Mouse (Mus musculus) adrenal gland, adult 10 weeks (tissue): ENCODE data around the gene Gm6096. TPM values are rescaled to one million over a fixed set of nuclear protein-coding genes. Genes with fewer than 3 reads are reported as not detected.

Source experiments
- polyA plus RNA-seq: library from polyadenylated mRNA; stranded (reverse); fragments of 350-450 nt; fragmentation: Illumina TruSeq; extraction: RNeasy Lipid Tissue Mini Kit (QIAGEN cat#74804); gene quantifications from one replicate; pipeline ENCODE4 v1.2.3, GENCODE M21; 2014; ENCODE audit warnings: low read depth, low replicate concordance

Gm6096 gene
- polyA plus RNA-seq = not detected

DNA sequence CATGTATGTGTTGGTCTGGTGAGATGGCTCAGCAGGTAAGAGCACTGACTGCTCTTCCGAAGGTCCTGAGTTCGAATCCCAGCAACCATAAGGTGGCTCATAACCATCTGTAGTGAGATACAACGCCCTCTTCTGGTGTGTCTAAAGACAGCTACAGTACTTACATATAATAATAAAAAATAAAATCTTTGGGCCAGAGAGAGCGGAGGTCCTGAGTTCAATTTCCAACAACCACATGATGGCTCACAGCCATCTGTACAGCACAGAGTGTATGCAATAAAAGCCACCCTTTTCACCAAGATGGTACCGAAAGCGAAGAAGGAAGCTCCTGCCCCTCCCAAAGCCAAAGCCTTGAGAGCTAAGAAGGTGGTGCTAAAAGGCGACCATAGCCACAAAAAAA, at the start of gene Gm6096:
Gene Gm6096, plus strand, starts transcription at position 301 of the 400 bp plus-strand sequence.

GRCm38 (mm10) chr7:34230116-34230515, 20.7 kb upstream of the Gm6096 start, which contains the start of gene Gpi1:
Gene Gpi1, minus strand, starts transcription at chr7:34230336.

Other genes with a start within 250 kb of the Gm6096 start
- gene Scgb2b27, start 237.1 kb upstream of the Gm6096 start, polyA plus RNA-seq = not detected
- not detected for gene Scgb1b27, start 229.6 kb upstream of the Gm6096 start, polyA plus RNA-seq
- gene Scgb1b30, start 155.6 kb upstream of the Gm6096 start, polyA plus RNA-seq = not detected
- gene Wtip, start 117.8 kb upstream of the Gm6096 start, polyA plus RNA-seq = 0.70 TPM
- gene Uba2, start 81.4 kb upstream of the Gm6096 start, polyA plus RNA-seq = 102 TPM
- 4.0 TPM for gene Pdcd2l, start 54.4 kb upstream of the Gm6096 start, polyA plus RNA-seq
- gene Gpi1, start 20.7 kb upstream of the Gm6096 start, polyA plus RNA-seq = 34.3 TPM
- gene 4931406P16Rik, start 62.5 kb downstream of the Gm6096 start, polyA plus RNA-seq = 92.0 TPM
- gene Lsm14a, start 142.3 kb downstream of the Gm6096 start, polyA plus RNA-seq = 152 TPM